Mouse (Mus musculus): Measurements from ENCODE around the gene Ndufa4l2. TPM values are rescaled to one million over a fixed set of nuclear protein-coding genes. Genes with fewer than 3 reads are reported as not detected.
A peak's percentile ranks its signal among the peaks of the same experiment; 100 is the strongest.

Gene Ndufa4l2
- polyA plus RNA-seq, 1 experiment: 10.3 TPM

GRCm38 (mm10) chr10:127522088-127522581, 7.4 kb downstream of the Ndufa4l2 start, which contains the start of gene Shmt2:
Shmt2 (minus strand) TSS chr10:127522444.
- DNase-seq (ENCODE audit: extremely low spot score in 1 of 2, low spot score in 1 of 2): peak; percentile 72 to 91

GRCm38 (mm10) chr10:127524646-127525255, 10.0 kb downstream of the Ndufa4l2 start:
- DNase-seq (ENCODE audit: extremely low spot score in 1 of 2, low spot score in 1 of 2): no peak

- DNase-seq (ENCODE audit: extremely low spot score in 1 of 2, low spot score in 1 of 2): no peak
These were observed 11.3 kb downstream of the Ndufa4l2 start for GRCm38 (mm10) chr10:127526048-127526447.

GRCm38 (mm10) chr10:127526681-127527080, 11.9 kb downstream of the Ndufa4l2 start:
- no peak for DNase-seq (ENCODE audit: extremely low spot score in 1 of 2, low spot score in 1 of 2)

GRCm38 (mm10) chr10:127527481-127527880, 12.7 kb downstream of the Ndufa4l2 start:
- no peak for DNase-seq (ENCODE audit: extremely low spot score in 1 of 2, low spot score in 1 of 2)

GRCm38 (mm10) chr10:127530945-127531344, 16.2 kb downstream of the Ndufa4l2 start:
- no peak for DNase-seq (ENCODE audit: extremely low spot score in 1 of 2, low spot score in 1 of 2)

- no peak for DNase-seq (ENCODE audit: extremely low spot score in 1 of 2, low spot score in 1 of 2)
These were observed 16.8 kb downstream of the Ndufa4l2 start for GRCm38 (mm10) chr10:127531548-127531947.

- no peak for DNase-seq (ENCODE audit: extremely low spot score in 1 of 2, low spot score in 1 of 2)
These were observed 19.5 kb downstream of the Ndufa4l2 start, which contains the start of gene Nxph4 for GRCm38 (mm10) chr10:127534036-127534928. Nxph4 (minus strand) TSS chr10:127534559.

GRCm38 (mm10) chr10:127534929-127535384, 20.2 kb downstream of the Ndufa4l2 start:
- DNase-seq (ENCODE audit: extremely low spot score in 1 of 2, low spot score in 1 of 2): no peak

- peak in 1 of 2 experiments; percentile 59 for DNase-seq (ENCODE audit: extremely low spot score in 1 of 2, low spot score in 1 of 2)
These were observed 22.0 kb downstream of the Ndufa4l2 start for GRCm38 (mm10) chr10:127536586-127537314.

- peak; percentile 64 to 93 for DNase-seq (ENCODE audit: extremely low spot score in 1 of 2, low spot score in 1 of 2)
These were observed 23.3 kb downstream of the Ndufa4l2 start for GRCm38 (mm10) chr10:127537854-127538583.

GRCm38 (mm10) chr10:127541510-127541909, 26.7 kb downstream of the Ndufa4l2 start:
- DNase-seq (ENCODE audit: extremely low spot score in 1 of 2, low spot score in 1 of 2): no peak

GRCm38 (mm10) chr10:127542084-127542483, 27.3 kb downstream of the Ndufa4l2 start:
- no peak for DNase-seq (ENCODE audit: extremely low spot score in 1 of 2, low spot score in 1 of 2)

- DNase-seq (ENCODE audit: extremely low spot score in 1 of 2, low spot score in 1 of 2): no peak
These were observed 28.0 kb downstream of the Ndufa4l2 start for GRCm38 (mm10) chr10:127542720-127543119.

- DNase-seq (ENCODE audit: extremely low spot score in 1 of 2, low spot score in 1 of 2): no peak
These were observed 29.1 kb downstream of the Ndufa4l2 start for GRCm38 (mm10) chr10:127543916-127544315.

GRCm38 (mm10) chr10:127544375-127544774, 29.6 kb downstream of the Ndufa4l2 start:
- no peak for DNase-seq (ENCODE audit: extremely low spot score in 1 of 2, low spot score in 1 of 2)

GRCm38 (mm10) chr10:127546505-127546904, 31.7 kb downstream of the Ndufa4l2 start:
- DNase-seq (ENCODE audit: extremely low spot score in 1 of 2, low spot score in 1 of 2): no peak

- no peak for DNase-seq (ENCODE audit: extremely low spot score in 1 of 2, low spot score in 1 of 2)
These were observed 33.5 kb downstream of the Ndufa4l2 start for GRCm38 (mm10) chr10:127548236-127548635.

GRCm38 (mm10) chr10:127549892-127550291, 35.1 kb downstream of the Ndufa4l2 start:
- no peak for DNase-seq (ENCODE audit: extremely low spot score in 1 of 2, low spot score in 1 of 2)

- no peak for DNase-seq (ENCODE audit: extremely low spot score in 1 of 2, low spot score in 1 of 2)
These were observed 40.9 kb downstream of the Ndufa4l2 start for GRCm38 (mm10) chr10:127555703-127556102.
